Mouse (Mus musculus) ES-Bruce4 (cell line): Measurements from ENCODE around the gene Adgrl2.

Experiments
- CTCF ChIP-seq: IDR thresholded peaks from one replicate; pipeline ENCODE4 v1.8.1; 2011; ENCODE audit warnings: low read depth, low read length
- EP300 ChIP-seq: IDR thresholded peaks from 2 replicates; pipeline ENCODE4 v1.6.1; 2011; ENCODE audit warnings: low read depth, low read length; ENCODE audit not compliant: insufficient read depth
- POLR2A ChIP-seq: IDR thresholded peaks from one replicate; pipeline ENCODE4 v1.8.1; 2011; ENCODE audit warnings: low read length; ENCODE audit not compliant: insufficient read depth

GRCm38 (mm10) chr3:148812059-148812458 is 178.3 kb downstream of the Adgrl2 start:
- TF ChIP-seq CTCF (no peak), EP300 (no peak), POLR2A (no peak)
